Mouse (Mus musculus) cerebellum, adult 2 months (tissue): ENCODE data around the gene Armh3.

Source experiments
- CTCF ChIP-seq: fragments of 200-500 bp; IDR thresholded peaks from 2 replicates; pipeline ENCODE4 v1.5.1; 2011; ENCODE audit warnings: low read depth, mild to moderate bottlenecking, control low read depth, low read length, moderate library complexity, borderline replicate concordance; ENCODE audit not compliant: insufficient read depth
- POLR2A ChIP-seq: fragments of 200-500 bp; IDR thresholded peaks from 2 replicates; pipeline ENCODE4 v1.6.1; 2011; ENCODE audit warnings: low read length, control low read depth, borderline replicate concordance; ENCODE audit not compliant: insufficient read depth

- no peak for TF ChIP-seq CTCF
- TF ChIP-seq POLR2A = no peak
Observed at GRCm38 (mm10) chr19:45782315-45783001, 215.8 kb downstream of the Armh3 start.
